Mouse (Mus musculus) forebrain, embryonic 16.5 days (tissue): Measurements from ENCODE around the gene Nf1. TPM values are rescaled to one million over a fixed set of nuclear protein-coding genes. Genes with fewer than 3 reads are reported as not detected.

Experiments used
- ATAC-seq: fragments of 200-750 bp; cut with Nextera tagmentation; 2 replicates; pipeline ENCODE4 v1.8.0; 2017; ENCODE audit warnings: mild to moderate bottlenecking, moderate library complexity
- H3K27ac ChIP-seq: fragments of 300-500 bp; sonication (generic); 2 replicates; pipeline ENCODE4 v1.5.1; 2014; ENCODE audit warnings: low read length, control low read depth
- H3K27me3 ChIP-seq: fragments of 300-500 bp; sonication (generic); replicated peaks from 2 replicates; pipeline ENCODE4 v1.6.1; 2014; ENCODE audit warnings: low read length; ENCODE audit not compliant: control insufficient read depth, insufficient read depth
- H3K36me3 ChIP-seq: fragments of 300-500 bp; sonication (generic); 2 replicates; pipeline ENCODE4 v1.6.1; 2014; ENCODE audit not compliant: control insufficient read depth, insufficient read depth
- H3K4me1 ChIP-seq: fragments of 300-500 bp; sonication (generic); replicated peaks from 2 replicates; pipeline ENCODE4 v1.6.1; 2014; ENCODE audit warnings: low read length; ENCODE audit not compliant: control insufficient read depth, insufficient read depth
- H3K4me2 ChIP-seq: fragments of 300-500 bp; sonication (generic); 2 replicates; pipeline ENCODE4 v1.6.1; 2014; ENCODE audit warnings: mild to moderate bottlenecking, low read length, control low read depth
- H3K4me3 ChIP-seq: fragments of 300-500 bp; sonication (generic); replicated peaks from 2 replicates; pipeline ENCODE4 v1.5.1; 2014; ENCODE audit warnings: mild to moderate bottlenecking, low read length, control low read depth
- H3K9ac ChIP-seq: fragments of 300-500 bp; sonication (generic); replicated peaks from 2 replicates; pipeline ENCODE4 v1.6.1; 2014; ENCODE audit warnings: low read depth, low read length, control low read depth
- H3K9me3 ChIP-seq: fragments of 300-500 bp; sonication (generic); 2 replicates; pipeline ENCODE4 v1.6.1; 2016; ENCODE audit warnings: low read length; ENCODE audit not compliant: control insufficient read depth
- WGBS: fragments of 180-500 bp; shearing (Covaris S2); extraction: QIAGEN DNeasy Blood & Tissue Kit; methylation state at CpG from one replicate; pipeline ENCODE4 v1.1.7; 2014; 5-methylcytosine and 5-hydroxymethylcytosine counted together
- polyA plus RNA-seq: library from polyadenylated mRNA; unstranded; fragments of >200 nt; fragmentation: Nextera tagmentation; extraction: Ambion mirVana; gene quantifications from 2 replicates; pipeline ENCODE4 v1.2.1, GENCODE M21; 2015

Gene Nf1
- 6.2 and 6.4 TPM in 2 replicates for polyA plus RNA-seq

GRCm38 (mm10) chr11:79339234-79339807 lies at the start of gene Nf1:
TSS of gene Nf1 (plus strand) at chr11:79339693.
- peak within 1 kb of the TSS; percentile 92 for H3K27ac ChIP-seq
- peaks cover 4% of the 10 kb centered on the region; the same call in 1 of the 2 replicates for H3K9me3 ChIP-seq
- peaks cover 13% of the 10 kb centered on the region for H3K4me1 ChIP-seq
- WGBS = under 1% methylated on average over 45 of the region's 49 CpGs
- H3K4me3 ChIP-seq = peak within 1 kb of the TSS; percentile 96
- no peaks in the 10 kb centered on the region for H3K27me3 ChIP-seq
- peak within 1 kb of the TSS; percentile 94 for H3K9ac ChIP-seq
- ATAC-seq = peak; percentile 96
- no peaks in the 10 kb centered on the region for H3K36me3 ChIP-seq
- H3K4me2 ChIP-seq = peak within 1 kb of the TSS; percentile 72

- no peaks in the 10 kb centered on the region for H3K27me3 ChIP-seq
- H3K27ac ChIP-seq = no peak overlapping the region
- H3K9me3 ChIP-seq = no peaks in the 10 kb centered on the region
- no peak for ATAC-seq
- H3K4me2 ChIP-seq = no peak overlapping the region
- H3K4me1 ChIP-seq = no peaks in the 10 kb centered on the region
- no peak overlapping the region for H3K9ac ChIP-seq
- WGBS = 52% methylated on average over 2 of the region's 2 CpGs
- H3K36me3 ChIP-seq = no peaks in the 10 kb centered on the region
- no peak overlapping the region for H3K4me3 ChIP-seq
Observed at GRCm38 (mm10) chr11:79290473-79290872, 49.0 kb upstream of the Nf1 start.

- Histone ChIP-seq H3K4me1 (no peaks in the 10 kb centered on the region), H3K4me3 (no peak overlapping the region), H3K9ac (no peak overlapping the region), H3K9me3 (no peaks in the 10 kb centered on the region), H3K27ac (no peak overlapping the region), H3K36me3 (no peaks in the 10 kb centered on the region), H3K4me2 (no peak overlapping the region), H3K27me3 (no peaks in the 10 kb centered on the region)
- WGBS = 73% methylated on average over 5 of the region's 5 CpGs
- ATAC-seq = no peak
Observed at GRCm38 (mm10) chr11:79291651-79292050, 47.8 kb upstream of the Nf1 start.

- Histone ChIP-seq H3K4me1 (no peaks in the 10 kb centered on the region), H3K36me3 (no peaks in the 10 kb centered on the region), H3K27me3 (no peaks in the 10 kb centered on the region), H3K27ac (no peak overlapping the region), H3K9ac (no peak overlapping the region), H3K4me2 (no peak overlapping the region), H3K9me3 (no peaks in the 10 kb centered on the region), H3K4me3 (no peak overlapping the region)
- 73% methylated on average over 3 of the region's 3 CpGs for WGBS
- no peak for ATAC-seq
Observed at GRCm38 (mm10) chr11:79292130-79292529, 47.4 kb upstream of the Nf1 start.

- Histone ChIP-seq H3K27ac (no peak overlapping the region), H3K36me3 (no peaks in the 10 kb centered on the region), H3K9me3 (no peaks in the 10 kb centered on the region), H3K4me3 (no peak overlapping the region), H3K4me1 (no peaks in the 10 kb centered on the region), H3K9ac (no peak overlapping the region), H3K27me3 (no peaks in the 10 kb centered on the region), H3K4me2 (no peak overlapping the region)
- WGBS = 92% methylated on average over 3 of the region's 3 CpGs
- ATAC-seq = no peak
Observed at GRCm38 (mm10) chr11:79293025-79293424, 46.5 kb upstream of the Nf1 start.

- WGBS = 57% methylated on average over 1 of the region's 1 CpGs
- Histone ChIP-seq H3K4me1 (no peaks in the 10 kb centered on the region), H3K9ac (no peak overlapping the region), H3K4me3 (no peak overlapping the region), H3K9me3 (no peaks in the 10 kb centered on the region), H3K36me3 (no peaks in the 10 kb centered on the region), H3K4me2 (no peak overlapping the region), H3K27ac (no peak overlapping the region), H3K27me3 (no peaks in the 10 kb centered on the region)
- ATAC-seq = no peak
Observed at GRCm38 (mm10) chr11:79293971-79294370, 45.5 kb upstream of the Nf1 start.

DNA sequence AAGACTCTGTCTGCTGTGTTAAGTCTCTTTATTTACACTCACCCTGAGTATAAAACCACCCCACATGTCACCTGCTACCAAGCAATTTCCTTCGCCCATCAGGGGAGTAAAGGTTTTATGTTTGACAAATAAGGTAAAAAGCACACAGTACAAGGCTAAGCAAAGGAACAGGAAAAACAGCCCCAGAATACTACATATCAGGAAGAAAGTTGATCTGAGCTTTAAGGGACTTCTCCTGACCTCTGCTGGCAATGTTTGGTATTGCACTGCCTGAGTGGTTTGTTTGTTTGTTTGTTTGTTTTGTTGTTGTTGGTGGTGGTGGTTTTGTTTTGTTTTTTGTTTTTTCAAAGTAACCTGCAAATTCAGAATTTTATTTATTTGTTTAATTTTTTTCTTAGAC lies 43.3 kb upstream of the Nf1 start:
- H3K9me3 ChIP-seq = no peaks in the 10 kb centered on the region
- H3K9ac ChIP-seq = no peak overlapping the region
- no peak overlapping the region for H3K4me3 ChIP-seq
- H3K4me2 ChIP-seq = no peak overlapping the region
- no peaks in the 10 kb centered on the region for H3K36me3 ChIP-seq
- no peaks in the 10 kb centered on the region for H3K4me1 ChIP-seq
- no peak for ATAC-seq
- no peaks in the 10 kb centered on the region for H3K27me3 ChIP-seq
- WGBS = 39% methylated on average over 1 of the region's 1 CpGs
- H3K27ac ChIP-seq = no peak overlapping the region

- WGBS = 86% methylated on average over 5 of the region's 5 CpGs
- ATAC-seq = no peak
- H3K4me1 ChIP-seq = no peaks in the 10 kb centered on the region
- H3K27me3 ChIP-seq = no peaks in the 10 kb centered on the region
- H3K9me3 ChIP-seq = no peaks in the 10 kb centered on the region
- no peak within 1 kb of the TSS for H3K27ac ChIP-seq
- no peaks in the 10 kb centered on the region for H3K36me3 ChIP-seq
- H3K4me3 ChIP-seq = no peak within 1 kb of the TSS
- no peak within 1 kb of the TSS for H3K4me2 ChIP-seq
- no peak within 1 kb of the TSS for H3K9ac ChIP-seq
Observed at GRCm38 (mm10) chr11:79296856-79297491, 42.5 kb upstream of the Nf1 start, which contains the start of gene Gm9964. TSS of gene Gm9964 (minus strand) at chr11:79296906.

DNA sequence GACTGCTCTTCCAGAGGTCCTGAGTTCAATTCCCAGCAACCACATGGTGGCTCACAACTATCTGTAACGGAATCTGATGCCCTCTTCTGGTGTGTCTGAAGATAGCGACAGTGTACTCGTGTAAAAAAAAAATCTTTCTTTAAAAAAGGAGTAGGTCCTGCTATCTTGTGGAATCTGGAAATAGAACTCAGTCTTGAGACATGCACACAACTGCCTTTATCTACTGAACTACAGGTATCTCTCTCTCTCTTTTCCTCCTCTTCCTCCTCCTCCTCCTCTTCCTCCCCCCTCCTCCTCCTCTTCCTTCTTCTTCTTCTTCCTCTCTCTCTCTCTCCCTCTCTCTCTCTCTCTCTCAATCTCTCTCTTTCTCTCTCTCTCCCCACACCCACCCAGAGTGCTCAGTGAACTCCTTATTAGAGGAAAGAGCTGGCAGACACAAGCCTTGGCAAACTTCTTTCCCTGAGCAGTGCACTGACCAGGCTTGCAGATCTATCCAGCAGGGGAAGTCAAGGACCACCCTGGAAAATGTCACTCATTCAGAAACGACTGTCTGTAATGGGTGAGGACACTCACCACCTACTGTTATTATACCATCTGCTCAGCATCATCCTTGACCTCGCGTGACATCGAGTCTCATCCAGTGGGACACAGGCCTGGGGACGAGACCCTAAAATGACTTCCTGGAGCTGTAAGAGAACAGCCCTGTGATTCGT lies 39.6 kb upstream of the Nf1 start:
- Histone ChIP-seq H3K4me1 (no peaks in the 10 kb centered on the region), H3K4me3 (no peak overlapping the region), H3K9me3 (no peaks in the 10 kb centered on the region), H3K9ac (no peak overlapping the region), H3K27ac (no peak overlapping the region), H3K27me3 (no peaks in the 10 kb centered on the region), H3K36me3 (no peaks in the 10 kb centered on the region), H3K4me2 (no peak overlapping the region)
- WGBS = 85% methylated on average over 9 of the region's 9 CpGs
- no peak for ATAC-seq
